Comparison of ENCODE assay signal across 23 mouse cellular contexts in genomic region chr5:147903166-147903565, GRCm38 (mm10). TPM values are rescaled to one million over a fixed set of nuclear protein-coding genes. Genes with fewer than 3 reads are reported as not detected.
A peak's percentile ranks its signal among the peaks of the same experiment; 100 is the strongest.
DNase-seq lines count a peak whose midpoint lies in the region; ATAC-seq and TF ChIP-seq lines count a peak whose summit lies in the region.
"Had no signal": no experiment of that assay in that cellular context is flagged by ENCODE, and none has a peak within 500 bp of the region (broad histone marks: within the 10 kb centered on the region; RNA-seq: fewer than 3 reads in every experiment).

No protein-coding gene starts in this region.

- no peak overlapping the region for H3K9ac ChIP-seq in heart, embryonic 13.5 days
- no peak overlapping the region for H3K9ac ChIP-seq in liver, adult 2 months (ENCODE audit: low read depth, low read length)
- no peak overlapping the region for H3K9ac ChIP-seq in liver, embryonic 11.5 days (ENCODE audit: low read depth, low read length)
- H3K9ac ChIP-seq: embryonic facial prominence, embryonic 13.5 days; embryonic facial prominence, embryonic 15.5 days; forebrain, embryonic 12.5 days had no signal

- ATAC-seq in heart, embryonic 13.5 days (ENCODE audit: extremely low read depth, insufficient number of reproducible peaks, low FRiP score, low TSS enrichment), result 0 out of 2 replicates have a peak, but pooled peaks have one; percentile 37
- ATAC-seq in liver, embryonic 11.5 days (replicated peaks; ENCODE audit: low FRiP score), result no peak; the same call in 1 of the 2 replicates
- ATAC-seq: forebrain, embryonic 14.5 days; forebrain, embryonic 16.5 days had no signal

- no peak overlapping the region for H3K27ac ChIP-seq in heart, embryonic 13.5 days (replicated peaks)
- H3K27ac ChIP-seq in liver, adult 2 months (replicated peaks; ENCODE audit: insufficient read depth, low read depth, low read length), result peak overlapping the region; percentile 23
- no peak overlapping the region for H3K27ac ChIP-seq in liver, embryonic 11.5 days (ENCODE audit: low read depth, low read length)
- H3K27ac ChIP-seq: embryonic facial prominence, embryonic 13.5 days; embryonic facial prominence, embryonic 15.5 days; forebrain, embryonic 10.5 days; forebrain, embryonic 12.5 days had no signal

- no peaks in the 10 kb centered on the region for H3K27me3 ChIP-seq in heart, embryonic 13.5 days (replicated peaks)
- H3K27me3 ChIP-seq in liver, adult 2 months (ENCODE audit: control insufficient read depth, insufficient read depth, low read length), result no peaks in the 10 kb centered on the region
- H3K27me3 ChIP-seq in liver, embryonic 11.5 days (replicated peaks; ENCODE audit: control insufficient read depth, insufficient read depth, low read length), result no peaks in the 10 kb centered on the region
- H3K27me3 ChIP-seq: embryonic facial prominence, embryonic 13.5 days; embryonic facial prominence, embryonic 15.5 days; forebrain, embryonic 12.5 days had no signal

- no peaks in the 10 kb centered on the region for H3K4me1 ChIP-seq in heart, embryonic 13.5 days
- H3K4me1 ChIP-seq in liver, adult 2 months (ENCODE audit: control insufficient read depth, insufficient read depth, low read length), result peaks cover 6% of the 10 kb centered on the region
- H3K4me1 ChIP-seq in liver, embryonic 11.5 days (replicated peaks; ENCODE audit: control insufficient read depth, insufficient read depth, low read length), result peaks cover 6% of the 10 kb centered on the region
- H3K4me1 ChIP-seq: embryonic facial prominence, embryonic 13.5 days; embryonic facial prominence, embryonic 15.5 days; forebrain, embryonic 10.5 days; forebrain, embryonic 12.5 days had no signal

- no peaks in the 10 kb centered on the region for H3K36me3 ChIP-seq in heart, embryonic 13.5 days
- no peaks in the 10 kb centered on the region for H3K36me3 ChIP-seq in liver, adult 2 months (ENCODE audit: control insufficient read depth, insufficient read depth, low read length)
- H3K36me3 ChIP-seq in liver, embryonic 11.5 days (ENCODE audit: control insufficient read depth, insufficient read depth, low read length), result no peaks in the 10 kb centered on the region
- H3K36me3 ChIP-seq: embryonic facial prominence, embryonic 13.5 days; embryonic facial prominence, embryonic 15.5 days; forebrain, embryonic 10.5 days; forebrain, embryonic 12.5 days had no signal

- H3K4me3 ChIP-seq in heart, embryonic 13.5 days, result no peak overlapping the region
- H3K4me3 ChIP-seq in liver, adult 2 months (ENCODE audit: insufficient read depth, low read depth, low read length), result no peak overlapping the region
- no peak overlapping the region for H3K4me3 ChIP-seq in liver, embryonic 11.5 days (ENCODE audit: low read depth, low read length)
- H3K4me3 ChIP-seq: embryonic facial prominence, embryonic 13.5 days; embryonic facial prominence, embryonic 15.5 days; erythroblast, embryonic 14.5 days; forebrain, embryonic 10.5 days; forebrain, embryonic 12.5 days had no signal

- WGBS in heart, embryonic 13.5 days, result 77% methylated on average over 9 of the region's 9 CpGs
- 45% methylated on average over 9 of the region's 9 CpGs for WGBS in liver, adult 2 months
- 83% methylated on average over 9 of the region's 9 CpGs for WGBS in liver, embryonic 11.5 days

- no peak for TF ChIP-seq CTCF in liver, adult 2 months (IDR thresholded peaks at IDR 0.05; ENCODE audit: low read depth, low read length)

- H3K79me2 ChIP-seq in liver, adult 2 months (ENCODE audit: control insufficient read depth, insufficient read depth, low read length), result no peaks in the 10 kb centered on the region

- no peak for TF ChIP-seq POLR2A in liver, adult 2 months (IDR thresholded peaks at IDR 0.05; ENCODE audit: extremely low read depth, insufficient read depth, low read length)

- DNase-seq in adrenal gland, adult (ENCODE audit: inconsistent age in 2 of 2, low spot score in 1 of 2), result peak; percentile 48 to 81
- no peak for DNase-seq in adrenal gland, postnatal 4 days (ENCODE audit: low spot score in 2 of 2)
- peak; percentile 24 for DNase-seq in adrenal gland, postnatal 14 days
- no peak for DNase-seq in adrenal gland, postnatal 10 days
- DNase-seq in heart, adult 18-20 months, result no peak
- DNase-seq in liver, adult 2 months (ENCODE audit: extremely low read depth, low read depth, low spot score), result peak; percentile 87
- DNase-seq in liver, embryonic 11.5 days (ENCODE audit: low spot score), result no peak
- DNase-seq: adrenal gland, adult 8-10 months; cerebellum, adult 11 months; cerebellum, adult 18-20 months; cerebellum, adult 8-10 months; cerebellum, adult 9-11 months; cerebellum, postnatal 14 days; cerebellum, postnatal 36 days; embryo, embryonic 11 days had no signal

- H3K9me3 ChIP-seq in heart, embryonic 13.5 days, result 0 out of 2 replicates have a peak, but pooled peaks cover 3% of the 10 kb centered on the region
- H3K9me3 ChIP-seq in liver, embryonic 11.5 days (ENCODE audit: control insufficient read depth, low read length), result no peaks in the 10 kb centered on the region
- H3K9me3 ChIP-seq: embryonic facial prominence, embryonic 13.5 days; embryonic facial prominence, embryonic 15.5 days; forebrain, embryonic 10.5 days; forebrain, embryonic 12.5 days had no signal

- no peak overlapping the region for H3K4me2 ChIP-seq in heart, embryonic 13.5 days
- H3K4me2 ChIP-seq in liver, embryonic 11.5 days, result no peak overlapping the region
- H3K4me2 ChIP-seq: embryonic facial prominence, embryonic 13.5 days; embryonic facial prominence, embryonic 15.5 days; forebrain, embryonic 12.5 days had no signal

RNA-seq across cellular contexts. Expression of gene Slc46a3, which starts 8.6 kb away (rescaled TPM):
- 1 to 10 TPM; 7.7 to 8.0 TPM for total RNA-seq in adrenal gland, postnatal 4 days (2021)
- total RNA-seq in adrenal gland, postnatal 14 days (2021), result 10.0 and 11.2 TPM in 2 replicates
- total RNA-seq in adrenal gland, postnatal 10 days (2021), result 1 to 10 TPM; 6.8 to 8.4 TPM
- 2.5 and 3.5 TPM in 2 replicates for polyA plus RNA-seq in heart, embryonic 13.5 days (2015; fragmentation: Nextera tagmentation; extraction: Ambion mirVana)
- total RNA-seq in heart, adult 18-20 months (2021), result 10 to 100 TPM in 1 of 2 experiments, 1 to 10 TPM in 1; 8.2 to 10.9 TPM
- 38.0 and 58.3 TPM in 2 replicates for total RNA-seq in liver, adult 2 months (2014; rRNA removed)
- 72.7 and 88.3 TPM in 2 replicates for polyA plus RNA-seq in liver, adult 2 months (2012; rRNA removed)
- polyA plus RNA-seq in liver, embryonic 11.5 days (2014; fragmentation: Nextera tagmentation; extraction: Ambion mirVana), result 13.9 and 14.1 TPM in 2 replicates

RNA-seq across cellular contexts. Expression of gene Pomp, which starts 42.9 kb away (rescaled TPM):
- 100 to 1,000 TPM; 147 to 177 TPM for total RNA-seq in adrenal gland, postnatal 4 days (2021)
- total RNA-seq in adrenal gland, postnatal 14 days (2021), result 161 and 178 TPM in 2 replicates
- total RNA-seq in adrenal gland, postnatal 10 days (2021), result 100 to 1,000 TPM; 150 to 160 TPM
- 303 and 356 TPM in 2 replicates for polyA plus RNA-seq in heart, embryonic 13.5 days (2015; fragmentation: Nextera tagmentation; extraction: Ambion mirVana)
- total RNA-seq in heart, adult 18-20 months (2021), result 100 to 1,000 TPM; 171 to 202 TPM
- total RNA-seq in liver, adult 2 months (2014; rRNA removed), result 159 and 233 TPM in 2 replicates
- 71.0 and 101 TPM in 2 replicates for polyA plus RNA-seq in liver, adult 2 months (2012; rRNA removed)
- 430 and 458 TPM in 2 replicates for polyA plus RNA-seq in liver, embryonic 11.5 days (2014; fragmentation: Nextera tagmentation; extraction: Ambion mirVana)

RNA-seq across cellular contexts. Expression of gene Mtus2, which starts 54.0 kb away (rescaled TPM):
- 1 to 10 TPM; 5.9 to 7.5 TPM for total RNA-seq in adrenal gland, postnatal 4 days (2021)
- 2.4 and 3.5 TPM in 2 replicates for total RNA-seq in adrenal gland, postnatal 14 days (2021)
- 1 to 10 TPM; 2.6 to 3.4 TPM for total RNA-seq in adrenal gland, postnatal 10 days (2021)
- 102 and 105 TPM in 2 replicates for polyA plus RNA-seq in heart, embryonic 13.5 days (2015; fragmentation: Nextera tagmentation; extraction: Ambion mirVana)
- 10 to 100 TPM; 82.2 to 93.8 TPM for total RNA-seq in heart, adult 18-20 months (2021)
- total RNA-seq in liver, adult 2 months (2014; rRNA removed), result 0.18 and 0.94 TPM in 2 replicates
- polyA plus RNA-seq in liver, adult 2 months (2012; rRNA removed), result 0.66 and 2.0 TPM in 2 replicates
- polyA plus RNA-seq in liver, embryonic 11.5 days (2014; fragmentation: Nextera tagmentation; extraction: Ambion mirVana), result 3.2 and 3.9 TPM in 2 replicates
- polyA plus RNA-seq: erythroblast, embryonic 14.5 days had no signal

Comparison
In these comparisons a context has a peak if more than half of its experiments do, and no peak if none do; other contexts are left out.
1. DNase-seq: peak in adrenal gland, adult (2 of 2), adrenal gland, postnatal 14 days (single experiment) and liver, adult 2 months (single experiment); none in adrenal gland, postnatal 4 days (0 of 2), adrenal gland, postnatal 10 days (single experiment), heart, adult 18-20 months (0 of 2) and liver, embryonic 11.5 days (single experiment).
2. RNA of gene Mtus2, which starts 54.0 kb away (total RNA-seq): 82.2 to 93.8 TPM in heart, adult 18-20 months; 5.9 to 7.5 TPM in adrenal gland, postnatal 4 days, 2.6 to 3.4 TPM in adrenal gland, postnatal 10 days, 2.4 to 3.5 TPM in adrenal gland, postnatal 14 days and 0.18 to 0.94 TPM in liver, adult 2 months; every median in the first group is over 4 times any median in the second.